ENCODE assay signal across 10 mouse cellular contexts in the genomic region with DNA sequence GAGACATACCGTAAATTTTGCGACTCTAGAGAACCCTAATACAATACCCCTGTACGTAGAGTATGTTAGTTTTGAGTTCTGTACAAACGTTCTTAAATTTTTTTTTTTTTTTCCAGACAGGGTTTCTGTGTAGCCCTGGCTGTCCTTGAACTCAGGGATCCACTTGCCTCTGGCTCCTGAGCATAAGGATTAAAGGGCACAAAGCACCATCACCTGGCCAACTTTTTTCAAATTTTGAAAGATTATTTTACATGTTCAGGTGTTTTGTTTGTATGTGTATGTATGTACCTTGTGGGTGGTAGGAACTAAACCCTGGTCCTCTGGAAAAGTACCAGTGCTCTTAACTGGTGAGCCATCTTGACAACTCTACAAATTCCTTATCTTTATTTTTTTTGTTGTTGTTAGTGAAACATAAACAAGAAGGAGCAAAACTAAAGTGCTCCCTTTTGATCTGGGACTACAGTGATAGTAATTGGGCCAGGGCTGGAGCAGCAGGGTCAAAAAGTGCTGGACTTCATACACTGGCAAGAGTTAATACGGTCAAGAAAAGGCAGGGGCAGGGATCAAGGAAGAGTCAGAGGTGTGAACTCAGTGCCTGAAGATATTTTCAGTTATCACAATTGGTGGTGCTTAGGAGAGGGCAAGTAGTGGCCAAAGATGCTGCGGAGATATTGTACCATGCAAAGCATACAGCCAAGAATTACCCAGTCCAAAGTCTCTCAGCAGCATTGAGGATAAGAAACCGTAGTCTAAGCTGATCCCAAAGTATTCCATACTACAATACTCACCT. TPM values are rescaled to one million over a fixed set of nuclear protein-coding genes. Genes with fewer than 3 reads are reported as not detected.
A peak's percentile ranks its signal among the peaks of the same experiment; 100 is the strongest.
DNase-seq lines count a peak whose midpoint lies in the region; ATAC-seq and TF ChIP-seq lines count a peak whose summit lies in the region.
"Had no signal": no experiment of that assay in that cellular context is flagged by ENCODE, and none has a peak within 500 bp of the region (broad histone marks: within the 10 kb centered on the region; RNA-seq: fewer than 3 reads in every experiment).

No protein-coding gene starts in this region.

- peak overlapping the region; percentile 100; the same call in 1 of the 2 replicates for H3K27ac ChIP-seq in forebrain, embryonic 10.5 days
- no peak overlapping the region for H3K27ac ChIP-seq in forebrain, postnatal 0 days (ENCODE audit: low read depth, low read length)
- H3K27ac ChIP-seq in lung, embryonic 15.5 days, result no peak overlapping the region
- H3K27ac ChIP-seq in limb, embryonic 10.5 days, result no peak overlapping the region
- no peak overlapping the region; the same call in 1 of the 2 replicates for H3K27ac ChIP-seq in neural tube, embryonic 15.5 days (replicated peaks)

- no peak for ATAC-seq in forebrain, postnatal 0 days
- no peak for ATAC-seq in lung, embryonic 15.5 days (ENCODE audit: borderline replicate concordance, extremely low read depth, low FRiP score, low TSS enrichment)
- no peak for ATAC-seq in neural tube, embryonic 15.5 days (ENCODE audit: low FRiP score)

- H3K4me1 ChIP-seq in forebrain, embryonic 10.5 days, result peaks cover 28% of the 10 kb centered on the region
- peaks cover 20% of the 10 kb centered on the region for H3K4me1 ChIP-seq in forebrain, postnatal 0 days (ENCODE audit: insufficient read depth)
- H3K4me1 ChIP-seq in lung, embryonic 15.5 days, result peaks cover 23% of the 10 kb centered on the region
- peaks cover 27% of the 10 kb centered on the region for H3K4me1 ChIP-seq in limb, embryonic 10.5 days
- H3K4me1 ChIP-seq in neural tube, embryonic 15.5 days, result peaks cover 25% of the 10 kb centered on the region

- peaks cover 33% of the 10 kb centered on the region for H3K36me3 ChIP-seq in forebrain, embryonic 10.5 days (replicated peaks)
- no peaks in the 10 kb centered on the region for H3K36me3 ChIP-seq in forebrain, postnatal 0 days (ENCODE audit: insufficient read depth)
- H3K36me3 ChIP-seq in lung, embryonic 15.5 days, result no peaks in the 10 kb centered on the region
- H3K36me3 ChIP-seq in limb, embryonic 10.5 days, result peaks cover 29% of the 10 kb centered on the region
- H3K36me3 ChIP-seq in neural tube, embryonic 15.5 days, result no peaks in the 10 kb centered on the region

- no peaks in the 10 kb centered on the region for H3K27me3 ChIP-seq in forebrain, embryonic 10.5 days (ENCODE audit: poor library complexity, severe bottlenecking)
- no peaks in the 10 kb centered on the region for H3K27me3 ChIP-seq in forebrain, postnatal 0 days (ENCODE audit: insufficient read depth, low read length)
- H3K27me3 ChIP-seq in lung, embryonic 15.5 days, result no peaks in the 10 kb centered on the region
- H3K27me3 ChIP-seq in limb, embryonic 10.5 days (ENCODE audit: low read depth, poor library complexity, severe bottlenecking), result no peaks in the 10 kb centered on the region
- no peaks in the 10 kb centered on the region for H3K27me3 ChIP-seq in neural tube, embryonic 15.5 days (replicated peaks)

- WGBS in forebrain, embryonic 10.5 days, result 92% methylated on average over 7 of the region's 7 CpGs
- WGBS in forebrain, postnatal 0 days, result 93% methylated on average over 7 of the region's 7 CpGs
- WGBS in lung, embryonic 15.5 days, result 84% methylated on average over 7 of the region's 7 CpGs
- 89% methylated on average over 7 of the region's 7 CpGs for WGBS in limb, embryonic 10.5 days
- WGBS in neural tube, embryonic 15.5 days, result 91% methylated on average over 7 of the region's 7 CpGs

- no peak for TF ChIP-seq CTCF in forebrain, postnatal 0 days (IDR thresholded peaks at IDR 0.05; ENCODE audit: low read depth)

- DNase-seq in forebrain, embryonic 10.5 days (ENCODE audit: extremely low spot score, low spot score), result no peak
- DNase-seq in forebrain, postnatal 0 days, result no peak
- DNase-seq in lung, adult 18-20 months, result no peak
- DNase-seq in limb, embryonic 10.5 days (ENCODE audit: low spot score), result no peak
- no peak for DNase-seq in layer of hippocampus, postnatal 36 days
- no peak for DNase-seq in gastrocnemius, postnatal 4 days (ENCODE audit: low spot score in 2 of 2)
- DNase-seq: cerebellum, postnatal 36 days; gastrocnemius, postnatal 10 days had no signal

- H3K9ac ChIP-seq in forebrain, postnatal 0 days, result no peak overlapping the region
- H3K9ac ChIP-seq in lung, embryonic 15.5 days, result no peak overlapping the region
- H3K9ac ChIP-seq in neural tube, embryonic 15.5 days (replicated peaks), result no peak overlapping the region

- peak overlapping the region; percentile 99 for H3K4me3 ChIP-seq in forebrain, embryonic 10.5 days
- no peak overlapping the region for H3K4me3 ChIP-seq in forebrain, postnatal 0 days (ENCODE audit: low read depth, low read length)
- no peak overlapping the region for H3K4me3 ChIP-seq in lung, embryonic 15.5 days
- H3K4me3 ChIP-seq in limb, embryonic 10.5 days, result peak overlapping the region; percentile 98; the same call in 1 of the 2 replicates
- H3K4me3 ChIP-seq in neural tube, embryonic 15.5 days (replicated peaks), result no peak overlapping the region

- H3K4me2 ChIP-seq in forebrain, postnatal 0 days (ENCODE audit: low read depth), result no peak overlapping the region
- peak overlapping the region; percentile 58 for H3K4me2 ChIP-seq in lung, embryonic 15.5 days
- H3K4me2 ChIP-seq in neural tube, embryonic 15.5 days, result peak overlapping the region; percentile 70

- no peaks in the 10 kb centered on the region for H3K9me3 ChIP-seq in forebrain, embryonic 10.5 days
- H3K9me3 ChIP-seq in forebrain, postnatal 0 days (ENCODE audit: low read length), result no peaks in the 10 kb centered on the region
- H3K9me3 ChIP-seq in lung, embryonic 15.5 days, result no peaks in the 10 kb centered on the region
- H3K9me3 ChIP-seq in limb, embryonic 10.5 days (replicated peaks), result no peaks in the 10 kb centered on the region
- H3K9me3 ChIP-seq in neural tube, embryonic 15.5 days (replicated peaks), result no peaks in the 10 kb centered on the region

RNA-seq across cellular contexts. Expression of a gene that starts 1.8 kb away (rescaled TPM):
- 16.2 and 18.8 TPM in 2 replicates for polyA plus RNA-seq in forebrain, embryonic 10.5 days (2016; fragmentation: Nextera tagmentation; extraction: Ambion mirVana)
- total RNA-seq in forebrain, postnatal 0 days (2014; rRNA removed), result 36.1 and 39.7 TPM in 2 replicates
- 28.9 and 41.5 TPM in 2 replicates for polyA plus RNA-seq in forebrain, postnatal 0 days (2015; fragmentation: Nextera tagmentation; extraction: Ambion mirVana)
- 38.2 and 41.4 TPM in 2 replicates for polyA plus RNA-seq in lung, embryonic 15.5 days (2015; fragmentation: Nextera tagmentation; extraction: Ambion mirVana)
- 14.0 and 20.7 TPM in 2 replicates for polyA plus RNA-seq in limb, embryonic 10.5 days (2016; fragmentation: Nextera tagmentation; extraction: Ambion mirVana)
- 45.6 and 48.7 TPM in 2 replicates for polyA plus RNA-seq in neural tube, embryonic 15.5 days (2015; fragmentation: Nextera tagmentation; extraction: Ambion mirVana)
- 10 to 100 TPM; 72.2 to 74.1 TPM for total RNA-seq in layer of hippocampus, postnatal 36 days (2021)
- 10 to 100 TPM; 65.3 to 87.7 TPM for total RNA-seq in gastrocnemius, postnatal 4 days (2021)

RNA-seq across cellular contexts. Expression of a gene that starts 1.9 kb away (rescaled TPM):
- 444 and 478 TPM in 2 replicates for polyA plus RNA-seq in forebrain, embryonic 10.5 days (2016; fragmentation: Nextera tagmentation; extraction: Ambion mirVana)
- 230 and 257 TPM in 2 replicates for total RNA-seq in forebrain, postnatal 0 days (2014; rRNA removed)
- polyA plus RNA-seq in forebrain, postnatal 0 days (2015; fragmentation: Nextera tagmentation; extraction: Ambion mirVana), result 127 and 135 TPM in 2 replicates
- polyA plus RNA-seq in lung, embryonic 15.5 days (2015; fragmentation: Nextera tagmentation; extraction: Ambion mirVana), result 261 and 272 TPM in 2 replicates
- 412 and 467 TPM in 2 replicates for polyA plus RNA-seq in limb, embryonic 10.5 days (2016; fragmentation: Nextera tagmentation; extraction: Ambion mirVana)
- 184 and 185 TPM in 2 replicates for polyA plus RNA-seq in neural tube, embryonic 15.5 days (2015; fragmentation: Nextera tagmentation; extraction: Ambion mirVana)
- total RNA-seq in layer of hippocampus, postnatal 36 days (2021), result 100 to 1,000 TPM; 124 to 143 TPM
- total RNA-seq in gastrocnemius, postnatal 4 days (2021), result 100 to 1,000 TPM; 105 to 116 TPM

RNA-seq across cellular contexts. Expression of a gene that starts 42.3 kb away (rescaled TPM):
- 1.9 and 3.5 TPM in 2 replicates for polyA plus RNA-seq in forebrain, embryonic 10.5 days (2016; fragmentation: Nextera tagmentation; extraction: Ambion mirVana)
- 12.0 and 13.9 TPM in 2 replicates for total RNA-seq in forebrain, postnatal 0 days (2014; rRNA removed)
- polyA plus RNA-seq in forebrain, postnatal 0 days (2015; fragmentation: Nextera tagmentation; extraction: Ambion mirVana), result 5.1 and 6.3 TPM in 2 replicates
- polyA plus RNA-seq in lung, embryonic 15.5 days (2015; fragmentation: Nextera tagmentation; extraction: Ambion mirVana), result 10.0 and 11.2 TPM in 2 replicates
- polyA plus RNA-seq in limb, embryonic 10.5 days (2016; fragmentation: Nextera tagmentation; extraction: Ambion mirVana), result 2.1 and 4.5 TPM in 2 replicates
- 11.4 and 19.3 TPM in 2 replicates for polyA plus RNA-seq in neural tube, embryonic 15.5 days (2015; fragmentation: Nextera tagmentation; extraction: Ambion mirVana)
- 1 to 10 TPM; 1.2 to 1.8 TPM for total RNA-seq in layer of hippocampus, postnatal 36 days (2021)
- 1 to 10 TPM in 1 of 2 experiments, under 1 TPM in 1; 0.86 to 1.4 TPM for total RNA-seq in gastrocnemius, postnatal 4 days (2021)

RNA-seq across cellular contexts. Expression of a gene that starts 57.9 kb away (rescaled TPM):
- polyA plus RNA-seq in forebrain, embryonic 10.5 days (2016; fragmentation: Nextera tagmentation; extraction: Ambion mirVana), result 2.8 and 3.8 TPM in 2 replicates
- total RNA-seq in forebrain, postnatal 0 days (2014; rRNA removed), result 0.38 and 0.77 TPM in 2 replicates
- polyA plus RNA-seq in forebrain, postnatal 0 days (2015; fragmentation: Nextera tagmentation; extraction: Ambion mirVana), result 3.1 and 4.2 TPM in 2 replicates
- 64.4 and 75.1 TPM in 2 replicates for polyA plus RNA-seq in lung, embryonic 15.5 days (2015; fragmentation: Nextera tagmentation; extraction: Ambion mirVana)
- 3.0 and 3.1 TPM in 2 replicates for polyA plus RNA-seq in limb, embryonic 10.5 days (2016; fragmentation: Nextera tagmentation; extraction: Ambion mirVana)
- 2.4 and 5.9 TPM in 2 replicates for polyA plus RNA-seq in neural tube, embryonic 15.5 days (2015; fragmentation: Nextera tagmentation; extraction: Ambion mirVana)
- 1 to 10 TPM in 1 of 2 experiments, under 1 TPM in 1; 0.91 to 1.4 TPM for total RNA-seq in layer of hippocampus, postnatal 36 days (2021)
- total RNA-seq in gastrocnemius, postnatal 4 days (2021), result 100 to 1,000 TPM; 201 to 279 TPM

Comparison
In these comparisons a context has a peak if more than half of its experiments do, and no peak if none do; other contexts are left out.
1. H3K4me3 ChIP-seq: peak in forebrain, embryonic 10.5 days (single experiment) and limb, embryonic 10.5 days (single experiment); none in forebrain, postnatal 0 days (single experiment), lung, embryonic 15.5 days (single experiment) and neural tube, embryonic 15.5 days (single experiment).